Mouse (Mus musculus): Measurements from ENCODE around the gene Aar2. TPM values are rescaled to one million over a fixed set of nuclear protein-coding genes. Genes with fewer than 3 reads are reported as not detected.

Gene Aar2
- total RNA-seq, 2 experiments from 2014 or later, result 35.8 to 38.4 TPM

DNA sequence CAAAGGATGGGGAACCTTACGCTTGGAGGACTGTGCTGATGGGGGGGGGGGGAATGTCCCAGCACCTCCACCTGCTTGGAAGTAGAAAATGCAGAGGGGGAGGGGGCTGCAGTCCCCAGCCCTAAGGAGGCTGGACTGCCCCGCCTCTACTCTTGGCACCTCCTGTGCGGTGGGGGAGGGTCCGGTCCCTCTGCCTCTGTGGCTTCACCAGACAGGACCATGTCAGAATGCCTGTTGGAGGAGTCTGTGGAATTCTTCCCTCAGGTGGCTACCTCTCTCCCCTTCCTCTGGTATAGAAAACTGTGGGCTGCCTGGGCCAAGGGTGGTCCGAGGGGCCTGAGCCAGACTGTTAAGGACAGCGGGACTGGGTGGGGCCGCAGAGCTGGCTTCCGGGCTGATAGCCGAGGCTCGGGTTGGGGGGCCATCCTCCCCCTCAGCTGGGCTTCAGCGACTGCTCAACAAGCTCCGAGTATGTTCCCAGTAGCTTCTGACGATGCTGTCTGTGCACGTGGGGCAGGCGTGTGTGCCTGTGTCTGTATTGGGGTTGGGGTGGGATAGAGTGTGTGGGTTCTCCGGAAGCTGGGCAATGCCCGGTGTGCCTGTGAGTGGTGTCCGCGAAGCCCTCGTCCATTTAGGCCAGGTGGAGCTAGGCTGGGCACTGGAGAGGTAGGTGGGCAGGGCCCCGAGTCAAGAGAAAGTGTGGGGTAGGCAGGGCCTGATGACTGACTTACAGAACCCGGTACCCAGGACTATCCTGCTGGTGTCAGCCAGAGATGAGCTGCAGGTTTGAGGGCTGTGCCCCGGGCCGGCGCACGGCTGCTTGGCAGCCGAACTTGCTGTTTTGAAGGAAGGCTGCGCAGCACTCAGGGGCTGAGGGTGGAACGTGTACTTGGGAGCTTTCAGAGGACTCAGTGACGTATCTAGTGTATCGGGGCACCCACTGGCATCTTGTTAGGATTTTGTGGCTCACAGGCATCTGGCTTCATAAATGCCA lies 67.6 kb downstream of the Aar2 start:
- DNase-seq (ENCODE audit: low spot score in 2 of 2), result peak; percentile 26 to 40

DNA sequence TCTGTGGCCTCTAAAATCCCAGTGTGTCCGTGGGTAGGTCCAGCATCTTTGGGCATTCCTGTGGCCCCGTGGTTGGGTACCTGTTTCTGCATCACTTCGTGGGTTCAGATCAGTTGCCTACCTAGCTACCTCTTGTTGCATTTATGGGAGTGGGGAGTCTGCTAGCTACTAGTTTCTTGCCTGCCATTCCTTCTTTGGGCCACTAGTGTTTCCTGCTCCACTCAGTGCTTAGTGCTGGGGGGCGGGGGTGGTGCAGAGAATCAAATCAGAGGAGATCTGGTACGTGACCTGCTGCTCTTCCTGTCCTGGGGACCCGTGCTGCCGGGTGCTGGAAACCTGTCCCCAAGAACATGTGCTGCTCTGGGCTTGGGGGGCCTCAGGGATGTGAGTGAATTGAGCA lies 69.1 kb downstream of the Aar2 start:
- no peak for DNase-seq (ENCODE audit: low spot score in 2 of 2)

DNA sequence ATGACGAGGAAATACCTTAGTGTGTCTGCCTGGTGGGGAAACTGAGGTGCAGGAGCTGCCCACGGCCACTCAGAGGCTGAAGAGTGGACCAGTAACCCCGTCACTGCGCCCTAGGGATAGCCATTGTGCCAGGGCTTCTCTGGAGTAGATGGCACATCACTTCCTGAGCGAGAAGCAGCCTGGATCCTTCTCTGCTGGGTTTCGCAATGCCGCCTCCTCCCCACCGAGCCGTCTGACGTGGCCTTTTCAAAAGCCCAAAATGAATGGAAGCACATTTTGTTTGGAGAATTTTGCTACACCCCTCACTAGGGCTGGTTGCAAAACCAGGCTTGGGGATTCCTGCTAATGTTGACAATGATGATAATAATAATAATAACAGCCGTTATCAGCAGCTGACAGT lies 70.2 kb downstream of the Aar2 start:
- peak; percentile 67 to 68 for DNase-seq (ENCODE audit: low spot score in 2 of 2)

Other genes with a start within 250 kb of the Aar2 start
- gene Cnbd2, start 235.3 kb upstream of the Aar2 start, total RNA-seq (2021), result 1 to 10 TPM; 5.4 to 5.6 TPM
- gene Scand1, start 234.9 kb upstream of the Aar2 start, total RNA-seq (2021), result 10 to 100 TPM; 79.6 to 86.0 TPM
- gene Epb41l1, start 126.7 kb upstream of the Aar2 start, total RNA-seq (2021), result 100 to 1,000 TPM; 364 to 365 TPM
- 100 to 1,000 TPM; 215 to 219 TPM for gene Dlgap4, start 66.1 kb downstream of the Aar2 start, total RNA-seq (2021)
- gene Myl9, start 227.8 kb downstream of the Aar2 start, total RNA-seq (2021), result 10 to 100 TPM; 13.2 to 15.3 TPM

Data from left cerebral cortex, adult 18-20 months (tissue).